Mouse (Mus musculus) adipocyte (in vitro differentiated cells): ENCODE results near the gene Rmi2.
"Not testable (repeated sequence)": the region's sequence is repeated elsewhere in the genome, so short reads cannot be mapped to it uniquely, and the experiment has no call there.

Source experiments
- DNase-seq: peaks from one replicate; pipeline ENCODE4 v3.0.0-alpha.2; 2016; ENCODE audit warnings: low spot score

Gene Rmi2

GRCm38 (mm10) chr16:10834911-10835587, at the start of gene Rmi2:
Gene Rmi2, plus strand, starts transcription at chr16:10835059.
- DNase-seq, result peak; percentile 78

DNA sequence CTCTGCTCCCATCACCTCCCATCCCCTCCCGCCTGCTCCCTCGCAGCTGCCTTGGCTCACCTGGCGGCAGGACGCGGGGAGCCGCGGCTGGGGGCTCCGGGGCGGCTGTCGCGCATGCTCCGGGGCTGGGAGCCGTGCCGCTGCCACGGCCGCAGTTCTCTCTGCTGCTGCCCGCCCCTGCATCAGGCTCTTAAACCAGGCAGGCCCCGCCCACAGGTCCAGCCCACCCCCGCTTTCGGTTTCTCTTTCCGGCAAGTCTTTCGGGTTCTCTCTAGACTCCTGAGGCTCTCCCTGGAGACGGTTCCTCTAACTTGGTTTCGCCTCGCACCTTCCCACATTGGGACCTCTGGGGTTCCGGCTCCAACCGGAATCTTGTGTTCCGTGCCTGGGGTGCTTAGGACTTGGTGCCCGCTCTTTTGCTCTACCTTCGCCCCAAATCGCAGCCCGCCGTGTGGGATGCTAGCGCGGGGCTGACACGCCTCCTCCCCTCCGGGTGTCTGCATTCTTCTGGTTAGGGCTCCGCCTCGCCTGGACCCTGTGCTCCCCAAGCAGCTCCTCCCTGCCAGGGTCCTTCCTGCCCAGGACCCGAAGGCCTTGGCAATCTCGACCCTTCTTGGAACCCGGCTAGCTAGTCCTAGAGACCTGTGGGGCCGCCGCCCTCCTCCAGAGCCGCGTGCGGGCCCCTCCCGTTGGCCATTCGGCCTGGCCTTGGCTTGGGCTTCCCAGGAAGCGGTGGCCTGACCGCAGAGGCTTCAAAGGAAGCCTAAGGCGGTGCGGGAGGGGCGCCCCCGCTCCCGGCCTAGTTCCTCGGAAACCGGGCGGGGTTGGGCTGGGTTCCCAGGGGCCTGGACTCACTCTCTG, 49.3 kb upstream of the Rmi2 start, which contains the start of gene Socs1:
TSS of gene Socs1 (minus strand) at position 166 of the 861 bp plus-strand sequence.
- peak; percentile 96 for DNase-seq

DNA sequence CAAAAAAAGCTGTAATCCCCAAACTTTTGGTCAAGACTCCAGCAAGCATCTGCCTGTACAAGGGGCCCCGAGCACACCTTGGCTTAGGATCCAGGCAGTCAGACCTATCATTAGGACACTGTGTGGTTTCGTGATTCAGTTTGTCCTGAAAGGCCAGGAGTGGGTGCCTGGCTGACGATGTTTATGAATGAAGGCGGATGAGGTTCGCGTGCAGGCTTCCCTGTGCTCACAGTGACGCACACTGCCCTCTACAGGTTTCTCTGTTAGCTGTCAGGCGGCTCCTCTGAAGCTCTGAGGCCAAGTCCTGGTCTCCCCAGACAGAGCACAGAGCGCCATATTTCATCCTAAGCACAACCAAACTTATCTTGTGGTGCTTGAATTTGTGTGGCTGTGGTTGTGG, 48.6 kb upstream of the Rmi2 start:
- peak; percentile 96 for DNase-seq

DNA sequence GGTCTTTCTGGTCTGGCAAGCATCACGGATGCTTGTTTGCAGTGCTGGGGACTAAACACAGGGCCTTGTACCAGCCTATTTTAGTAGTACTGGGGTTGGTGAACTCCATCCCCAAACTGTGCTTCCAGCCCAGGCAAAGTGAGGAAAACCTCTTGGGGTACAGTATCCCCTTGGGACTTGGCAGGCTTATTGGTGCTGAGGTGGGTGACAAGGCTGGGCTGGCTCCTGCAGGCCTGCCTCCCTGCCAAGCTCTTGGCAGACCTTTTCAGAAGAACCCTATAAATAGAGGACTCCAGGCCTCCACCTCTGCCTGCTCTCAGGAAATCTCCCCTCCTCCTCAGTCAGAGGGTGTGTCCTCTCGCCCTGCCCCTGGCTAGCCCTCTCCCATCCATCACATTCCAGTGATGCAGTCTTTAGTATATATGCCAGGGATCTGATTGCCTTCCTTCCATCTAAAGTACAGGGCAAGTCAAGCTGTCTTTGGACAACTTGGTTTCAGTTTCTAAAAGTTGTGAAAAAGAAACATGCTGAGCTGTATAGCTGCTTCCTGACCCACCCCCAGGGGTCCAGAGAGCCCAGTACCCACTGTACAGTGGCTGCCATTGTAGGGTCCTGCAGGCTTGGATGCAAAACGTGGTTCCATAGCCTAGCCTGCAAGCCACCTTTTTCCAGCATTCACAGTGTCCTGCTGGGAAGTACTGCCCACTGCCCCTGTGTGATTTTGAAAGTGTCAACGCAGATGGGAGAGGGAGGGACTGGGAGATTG, 47.9 kb upstream of the Rmi2 start:
- DNase-seq, result peak; percentile 36

DNA sequence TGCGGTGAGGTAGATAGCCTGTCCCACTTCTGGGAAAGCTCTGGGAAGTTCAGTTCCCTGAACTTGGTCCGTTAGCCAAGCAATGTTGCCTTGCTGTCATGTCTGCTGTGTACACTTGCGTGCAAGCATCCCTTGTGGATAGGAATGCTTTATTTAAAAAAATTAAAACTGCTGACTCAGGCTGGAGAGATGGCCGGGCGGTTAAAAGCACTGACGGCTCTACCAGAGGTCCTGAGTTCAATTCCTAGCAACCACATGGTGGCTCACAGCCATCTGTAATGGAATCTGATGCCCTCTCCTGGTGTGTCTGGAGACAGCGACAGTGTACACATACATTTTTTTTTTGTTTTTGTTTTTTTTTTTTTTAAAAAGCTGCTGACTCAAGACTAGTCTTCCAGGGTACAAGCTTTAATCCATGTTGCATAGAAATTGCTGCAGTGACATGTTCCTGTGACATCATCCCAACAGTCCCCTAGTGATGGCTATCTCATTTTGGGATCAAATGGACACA, 47.3 kb upstream of the Rmi2 start:
- no peak for DNase-seq

- no peak for DNase-seq
Observed at GRCm38 (mm10) chr16:10788271-10788670, 46.6 kb upstream of the Rmi2 start, which contains the start of gene Tnp2. Gene Tnp2, minus strand, starts transcription at chr16:10788660.

DNA sequence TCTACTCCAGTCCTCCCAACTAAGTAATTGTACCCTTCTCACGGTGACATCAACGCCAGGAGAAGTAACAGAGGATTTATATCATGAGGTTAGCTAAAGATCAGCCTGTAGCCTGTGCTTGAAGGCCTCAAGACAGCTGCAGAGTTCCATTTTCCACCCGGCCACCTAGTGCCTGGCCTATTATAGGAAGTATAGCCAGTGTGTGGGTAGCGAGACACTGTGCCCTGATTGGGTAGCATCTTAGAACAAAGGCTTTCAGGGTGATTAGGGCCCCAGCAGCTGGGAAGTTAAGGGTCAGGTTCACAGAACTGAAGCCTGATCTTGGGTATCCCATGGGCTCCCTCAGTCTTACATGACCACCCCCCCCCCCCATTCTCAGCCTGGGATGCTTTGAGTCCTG, 46.0 kb upstream of the Rmi2 start:
- no peak for DNase-seq

- no peak for DNase-seq
Observed at GRCm38 (mm10) chr16:10790702-10791101, 44.2 kb upstream of the Rmi2 start, which contains the start of gene Prm3. Gene Prm3, minus strand, starts transcription at chr16:10790914.

DNA sequence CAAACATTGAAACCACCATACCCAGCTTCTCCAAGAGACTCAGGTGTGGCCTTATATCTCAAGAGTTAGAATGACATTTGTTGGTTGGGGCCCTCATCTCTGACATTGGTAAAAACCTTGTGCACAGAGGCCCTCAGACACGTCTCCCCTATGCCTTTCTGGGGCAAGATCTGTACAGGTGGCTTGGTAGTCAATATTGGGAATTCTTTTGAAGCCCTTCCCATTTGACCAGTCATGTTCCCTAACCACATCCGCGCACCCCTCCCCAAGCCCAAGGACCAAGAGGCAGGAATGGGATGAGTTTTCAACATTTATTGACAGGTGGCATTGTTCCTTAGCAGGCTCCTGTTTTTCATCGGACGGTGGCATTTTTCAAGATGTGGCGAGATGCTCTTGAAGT, 38.8 kb upstream of the Rmi2 start, which contains the start of gene Prm2:
TSS of gene Prm2 (minus strand) at position 101 of the 400 bp plus-strand sequence.
- DNase-seq, result no peak

DNA sequence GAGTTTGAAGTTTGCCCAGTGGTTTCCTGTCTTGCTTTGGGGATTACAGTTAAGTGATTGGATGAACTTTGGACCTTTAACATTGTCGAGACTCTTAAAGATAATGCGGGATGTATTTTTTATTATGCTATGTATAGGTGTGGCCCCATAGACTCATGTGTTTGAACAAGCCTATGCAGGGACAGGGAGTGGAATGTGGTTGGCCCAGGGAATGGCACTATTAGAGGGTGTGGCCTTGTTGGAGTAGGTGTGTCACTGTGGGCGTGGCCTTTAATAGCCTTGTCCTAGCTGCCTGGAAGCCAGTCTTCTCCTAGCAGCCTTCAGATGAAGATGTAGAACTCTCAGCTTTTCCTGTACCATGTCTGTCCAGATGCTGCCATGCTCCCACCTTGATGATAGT, 32.4 kb upstream of the Rmi2 start:
- not testable (repeated sequence) for DNase-seq

DNA sequence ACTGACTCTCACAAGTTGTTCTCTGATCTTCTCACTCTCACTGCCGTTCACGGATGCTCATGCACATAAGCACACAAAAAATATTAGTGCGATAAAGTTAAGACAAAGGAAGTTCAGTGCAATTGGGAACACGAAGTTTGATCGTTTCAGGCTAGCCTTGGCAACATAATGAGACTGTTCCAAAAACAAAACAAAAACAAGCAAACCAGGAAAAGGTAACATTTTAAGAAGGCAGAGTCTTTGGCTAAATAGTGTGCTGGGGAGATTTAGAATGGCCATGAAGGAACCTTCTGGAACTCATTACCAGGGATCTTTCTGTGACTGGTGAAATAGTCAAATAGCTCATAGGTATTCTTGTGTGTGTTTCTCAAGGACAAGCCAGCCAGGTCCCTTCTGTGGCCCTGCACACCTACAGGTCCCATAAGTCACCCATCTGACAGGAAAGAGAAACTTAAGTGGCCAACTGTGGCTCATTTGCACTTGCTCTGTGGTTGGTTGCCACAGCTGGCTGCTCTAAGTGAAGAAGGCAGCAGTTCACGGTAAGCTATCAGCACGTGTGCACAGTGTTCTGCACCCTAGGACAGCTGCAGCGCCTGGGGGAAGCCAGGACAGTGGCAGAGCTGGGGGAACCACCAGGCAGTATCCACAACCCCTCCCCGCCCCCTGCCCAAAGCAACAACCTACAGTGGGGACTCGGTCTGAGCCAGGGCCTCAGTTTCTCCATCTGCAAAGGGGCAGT, 28.9 kb upstream of the Rmi2 start, which contains the start of gene Prm1:
TSS of gene Prm1 (minus strand) at position 51 of the 739 bp plus-strand sequence.
- no peak for DNase-seq

DNA sequence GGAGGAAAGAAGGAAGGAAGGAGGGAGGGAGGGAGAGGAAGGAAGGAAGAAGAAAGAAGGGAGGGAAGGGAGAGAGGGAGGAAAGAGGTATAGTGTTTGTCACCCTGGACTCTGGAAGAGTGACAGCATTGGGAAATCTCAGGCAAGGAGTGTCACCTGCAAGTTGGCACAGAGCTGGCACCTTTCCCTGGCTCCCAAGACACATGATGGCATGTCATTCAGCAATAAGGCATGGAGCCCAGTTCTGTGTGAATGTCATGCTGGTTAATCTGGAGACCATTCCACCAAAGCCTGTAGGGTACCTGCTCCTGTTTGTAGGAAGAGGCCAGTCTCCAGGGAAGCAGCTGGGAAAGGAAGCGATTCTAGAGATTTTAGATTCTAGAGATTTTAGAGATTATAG, 24.5 kb upstream of the Rmi2 start:
- DNase-seq, result no peak

GRCm38 (mm10) chr16:10812865-10813371, 21.9 kb upstream of the Rmi2 start, which contains the start of gene Gm11172:
Gene Gm11172, plus strand, starts transcription at chr16:10812915.
- no peak for DNase-seq

- DNase-seq, result no peak
Observed at GRCm38 (mm10) chr16:10813726-10814125, 21.1 kb upstream of the Rmi2 start.

GRCm38 (mm10) chr16:10814864-10815263, 20.0 kb upstream of the Rmi2 start:
- no peak for DNase-seq

GRCm38 (mm10) chr16:10818579-10819135, 16.2 kb upstream of the Rmi2 start:
- DNase-seq, result no peak

DNA sequence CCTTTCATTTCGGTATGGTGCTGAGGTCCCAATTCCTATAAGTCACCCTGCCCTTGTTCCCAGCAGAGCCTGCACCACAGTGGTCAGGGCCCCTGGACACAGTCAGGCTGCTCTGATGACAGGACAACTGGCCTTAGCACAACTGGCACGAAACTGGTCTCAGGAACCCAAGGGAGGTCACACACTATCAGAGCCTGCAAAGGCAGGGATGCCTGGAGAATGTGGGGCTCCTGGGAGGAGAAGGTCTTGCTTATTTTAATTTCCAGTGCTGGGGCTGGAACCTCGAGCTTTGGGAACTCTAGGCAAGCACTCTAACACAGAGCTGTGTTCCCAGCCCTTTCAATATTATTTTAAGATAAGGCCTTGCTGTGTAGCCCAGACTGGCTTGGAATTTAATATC, 14.9 kb upstream of the Rmi2 start:
- no peak for DNase-seq

- no peak for DNase-seq
Observed at GRCm38 (mm10) chr16:10821387-10821786, 13.5 kb upstream of the Rmi2 start.

GRCm38 (mm10) chr16:10824536-10824935, 10.3 kb upstream of the Rmi2 start:
- DNase-seq, result no peak

DNA sequence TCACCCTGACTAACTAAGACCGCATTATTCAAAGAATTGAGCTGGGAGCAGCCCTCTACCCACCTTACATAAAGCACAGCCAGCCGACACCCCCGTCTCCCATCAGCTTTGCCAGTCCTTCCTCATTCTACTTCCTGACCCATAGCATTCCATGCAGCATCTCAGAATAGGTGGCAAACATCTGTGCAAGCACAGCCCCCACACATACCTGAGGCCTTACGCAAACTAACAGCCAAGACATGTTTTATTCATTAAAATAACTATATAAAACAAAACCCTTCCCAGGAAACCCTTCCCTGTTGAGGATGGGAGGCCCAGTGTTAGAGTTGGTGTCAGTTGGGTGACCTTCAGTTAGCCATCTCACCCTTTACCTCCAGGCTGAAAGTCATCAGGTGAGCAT, 9.0 kb upstream of the Rmi2 start:
- DNase-seq, result no peak

DNA sequence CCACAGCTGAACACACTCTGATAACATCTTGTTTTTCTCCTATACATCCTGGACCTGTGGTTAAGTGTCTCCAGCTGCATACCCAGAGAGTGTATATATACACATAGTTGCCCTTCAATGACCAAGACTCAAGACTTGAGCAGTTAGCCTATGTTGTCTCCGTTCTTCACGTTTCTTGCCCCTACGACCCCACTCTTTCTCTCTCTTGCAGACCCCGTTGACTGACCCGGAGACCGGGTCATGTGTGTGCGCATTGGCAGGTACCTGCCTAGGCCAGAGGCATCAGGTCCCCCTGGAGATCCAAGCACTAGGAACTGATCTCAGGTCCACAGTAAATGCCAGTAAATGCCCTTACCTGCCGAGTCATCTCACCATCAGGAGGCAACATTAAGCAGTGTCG, 7.6 kb upstream of the Rmi2 start:
- DNase-seq, result no peak
